Mouse (Mus musculus): ENCODE results near the gene Rapgef1.

GRCm38 (mm10) chr2:29631020-29631419, 11.5 kb downstream of the Rapgef1 start:
- TF ChIP-seq CTCF (IDR thresholded peaks at IDR 0.05) (no peak), EP300 (IDR thresholded peaks at IDR 0.05) (no peak)

All from lung, postnatal 0 days (tissue).